Mouse (Mus musculus) embryonic fibroblast, embryonic 13.5 days (primary cell): Measurements from ENCODE around the gene Npas1.

Source experiments
- CTCF ChIP-seq: IDR thresholded peaks from 2 replicates; pipeline ENCODE4 v1.5.1; 2011; ENCODE audit warnings: mild to moderate bottlenecking, control low read depth, low read length, moderate library complexity, borderline replicate concordance; ENCODE audit not compliant: insufficient read depth
- POLR2A ChIP-seq: IDR thresholded peaks from 2 replicates; pipeline ENCODE4 v1.6.1; 2011; ENCODE audit warnings: low read depth, mild to moderate bottlenecking, control low read depth, low read length, moderate library complexity

GRCm38 (mm10) chr7:16475321-16475720 lies 2.2 kb downstream of the Npas1 start:
- no peak for TF ChIP-seq POLR2A
- no peak for TF ChIP-seq CTCF
